Mouse (Mus musculus): ENCODE results near the gene Fgfr2.
A peak's percentile ranks its signal among the peaks of the same experiment; 100 is the strongest.

The Fgfr2 gene

GRCm38 (mm10) chr7:132693561-132693960 is 429.6 kb downstream of the Fgfr2 start:
- DNase-seq (ENCODE audit: low read depth, low spot score) = no peak

GRCm38 (mm10) chr7:132692719-132693118 is 430.4 kb downstream of the Fgfr2 start:
- DNase-seq (ENCODE audit: low read depth, low spot score) = no peak

- no peak for DNase-seq (ENCODE audit: low read depth, low spot score)
Observed at GRCm38 (mm10) chr7:132690716-132691472, 432.3 kb downstream of the Fgfr2 start.

- no peak for DNase-seq (ENCODE audit: low read depth, low spot score)
Observed at GRCm38 (mm10) chr7:132689722-132690121, 433.4 kb downstream of the Fgfr2 start.

- no peak for DNase-seq (ENCODE audit: low read depth, low spot score)
Observed at GRCm38 (mm10) chr7:132688721-132689120, 434.4 kb downstream of the Fgfr2 start.

- no peak for DNase-seq (ENCODE audit: low read depth, low spot score)
Observed at GRCm38 (mm10) chr7:132687897-132688296, 435.3 kb downstream of the Fgfr2 start.

GRCm38 (mm10) chr7:132686515-132686914 is 436.6 kb downstream of the Fgfr2 start:
- DNase-seq (ENCODE audit: low read depth, low spot score) = no peak

GRCm38 (mm10) chr7:132683923-132684322 is 439.2 kb downstream of the Fgfr2 start:
- DNase-seq (ENCODE audit: low read depth, low spot score) = no peak

- DNase-seq (ENCODE audit: low read depth, low spot score) = no peak
Observed at GRCm38 (mm10) chr7:132682901-132683300, 440.2 kb downstream of the Fgfr2 start.

- no peak for DNase-seq (ENCODE audit: low read depth, low spot score)
Observed at GRCm38 (mm10) chr7:132682336-132682735, 440.8 kb downstream of the Fgfr2 start.

GRCm38 (mm10) chr7:132681831-132682230 is 441.3 kb downstream of the Fgfr2 start:
- DNase-seq (ENCODE audit: low read depth, low spot score) = no peak

GRCm38 (mm10) chr7:132681296-132681695 is 441.9 kb downstream of the Fgfr2 start:
- no peak for DNase-seq (ENCODE audit: low read depth, low spot score)

GRCm38 (mm10) chr7:132679549-132679948 is 443.6 kb downstream of the Fgfr2 start:
- peak; percentile 26 for DNase-seq (ENCODE audit: low read depth, low spot score)

GRCm38 (mm10) chr7:132679117-132679516 is 444.0 kb downstream of the Fgfr2 start:
- DNase-seq (ENCODE audit: low read depth, low spot score) = no peak

GRCm38 (mm10) chr7:132675922-132676321 is 447.2 kb downstream of the Fgfr2 start:
- no peak for DNase-seq (ENCODE audit: low read depth, low spot score)

GRCm38 (mm10) chr7:132673931-132674755 is 449.0 kb downstream of the Fgfr2 start:
- DNase-seq (ENCODE audit: low read depth, low spot score) = peak; percentile 77

GRCm38 (mm10) chr7:132672481-132672959 is 450.6 kb downstream of the Fgfr2 start:
- peak; percentile 65 for DNase-seq (ENCODE audit: low read depth, low spot score)

GRCm38 (mm10) chr7:132670863-132671165 is 452.3 kb downstream of the Fgfr2 start:
- no peak for DNase-seq (ENCODE audit: low read depth, low spot score)

GRCm38 (mm10) chr7:132669999-132670862 is 452.9 kb downstream of the Fgfr2 start:
- DNase-seq (ENCODE audit: low read depth, low spot score) = no peak

GRCm38 (mm10) chr7:132668604-132669003 is 454.5 kb downstream of the Fgfr2 start:
- DNase-seq (ENCODE audit: low read depth, low spot score) = no peak

- no peak for DNase-seq (ENCODE audit: low read depth, low spot score)
Observed at GRCm38 (mm10) chr7:132666516-132666915, 456.6 kb downstream of the Fgfr2 start.

Data from ZHBTc4 (cell line).